Mouse (Mus musculus) lung, embryonic 15.5 days (tissue): Measurements from ENCODE around the gene Coro1b. TPM values are rescaled to one million over a fixed set of nuclear protein-coding genes. Genes with fewer than 3 reads are reported as not detected.

Experiments
- ATAC-seq: fragments of 200-750 bp; cut with Nextera tagmentation; 2 replicates; pipeline ENCODE4 v1.8.0; 2017; ENCODE audit warnings: moderate number of reproducible peaks, borderline replicate concordance; ENCODE audit not compliant: low FRiP score, low TSS enrichment; ENCODE audit errors: extremely low read depth
- H3K27ac ChIP-seq: fragments of 300-500 bp; sonication (generic); 2 replicates; pipeline ENCODE4 v1.5.1; 2015; ENCODE audit warnings: moderate library complexity, mild to moderate bottlenecking, inconsistent platforms
- H3K27me3 ChIP-seq: fragments of 300-500 bp; sonication (generic); 2 replicates; pipeline ENCODE4 v1.6.1; 2015; ENCODE audit warnings: inconsistent platforms
- H3K36me3 ChIP-seq: fragments of 300-500 bp; sonication (generic); 2 replicates; pipeline ENCODE4 v1.6.1; 2015; ENCODE audit warnings: inconsistent platforms
- H3K4me1 ChIP-seq: fragments of 300-500 bp; sonication (generic); 2 replicates; pipeline ENCODE4 v1.6.1; 2015; ENCODE audit warnings: inconsistent platforms
- H3K4me2 ChIP-seq: fragments of 300-500 bp; sonication (generic); 2 replicates; pipeline ENCODE4 v1.6.1; 2015; ENCODE audit warnings: inconsistent platforms, mild to moderate bottlenecking, moderate library complexity
- H3K4me3 ChIP-seq: fragments of 300-500 bp; sonication (generic); 2 replicates; pipeline ENCODE4 v1.5.1; 2015; ENCODE audit warnings: mild to moderate bottlenecking, inconsistent platforms
- H3K9ac ChIP-seq: fragments of 300-500 bp; sonication (generic); 2 replicates; pipeline ENCODE4 v1.6.1; 2015; ENCODE audit warnings: inconsistent platforms
- H3K9me3 ChIP-seq: fragments of 300-500 bp; sonication (generic); 2 replicates; pipeline ENCODE4 v1.6.1; 2016; ENCODE audit warnings: inconsistent platforms
- WGBS: fragments of 180-500 bp; shearing (Covaris S2); methylation state at CpG from one replicate; pipeline ENCODE4 v1.1.7; 2015; 5-methylcytosine and 5-hydroxymethylcytosine counted together
- polyA plus RNA-seq: library from polyadenylated mRNA; unstranded; fragments of >200 nt; fragmentation: Nextera tagmentation; extraction: Ambion mirVana; gene quantifications from 2 replicates; pipeline ENCODE4 v1.2.1, GENCODE M21; 2015

Gene Coro1b
- polyA plus RNA-seq, 1 experiment from 2014 or later, result 168 TPM

DNA sequence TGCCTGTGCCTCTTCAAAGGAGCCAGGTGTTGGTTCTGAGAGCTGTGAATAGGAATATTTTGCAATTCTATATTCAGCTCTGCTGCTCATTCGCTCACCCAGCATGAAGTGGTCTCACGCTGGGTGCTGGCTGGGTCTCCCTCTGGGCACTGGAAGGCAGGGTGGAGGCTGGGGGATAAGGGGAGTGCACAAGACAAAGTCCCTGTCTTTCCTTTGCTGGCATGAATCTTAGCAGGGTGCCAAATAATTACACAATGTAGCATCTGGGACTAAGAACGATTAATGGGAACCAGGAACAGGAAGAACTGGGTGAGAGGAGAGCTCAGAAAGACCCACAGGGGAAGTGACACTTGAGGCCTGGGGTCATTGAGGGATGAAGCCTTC is 1.4 kb upstream of the Coro1b start:
- Histone ChIP-seq H3K4me1 (peaks cover 16% of the 10 kb centered on the region), H3K4me3 (no peak overlapping the region), H3K9ac (no peak overlapping the region), H3K27ac (no peak overlapping the region), H3K9me3 (no peaks in the 10 kb centered on the region), H3K27me3 (no peaks in the 10 kb centered on the region), H3K4me2 (no peak overlapping the region), H3K36me3 (peaks cover 6% of the 10 kb centered on the region; the same call in 1 of the 2 replicates)
- ATAC-seq, result no peak
- 58% methylated on average over 3 of the region's 3 CpGs for WGBS

DNA sequence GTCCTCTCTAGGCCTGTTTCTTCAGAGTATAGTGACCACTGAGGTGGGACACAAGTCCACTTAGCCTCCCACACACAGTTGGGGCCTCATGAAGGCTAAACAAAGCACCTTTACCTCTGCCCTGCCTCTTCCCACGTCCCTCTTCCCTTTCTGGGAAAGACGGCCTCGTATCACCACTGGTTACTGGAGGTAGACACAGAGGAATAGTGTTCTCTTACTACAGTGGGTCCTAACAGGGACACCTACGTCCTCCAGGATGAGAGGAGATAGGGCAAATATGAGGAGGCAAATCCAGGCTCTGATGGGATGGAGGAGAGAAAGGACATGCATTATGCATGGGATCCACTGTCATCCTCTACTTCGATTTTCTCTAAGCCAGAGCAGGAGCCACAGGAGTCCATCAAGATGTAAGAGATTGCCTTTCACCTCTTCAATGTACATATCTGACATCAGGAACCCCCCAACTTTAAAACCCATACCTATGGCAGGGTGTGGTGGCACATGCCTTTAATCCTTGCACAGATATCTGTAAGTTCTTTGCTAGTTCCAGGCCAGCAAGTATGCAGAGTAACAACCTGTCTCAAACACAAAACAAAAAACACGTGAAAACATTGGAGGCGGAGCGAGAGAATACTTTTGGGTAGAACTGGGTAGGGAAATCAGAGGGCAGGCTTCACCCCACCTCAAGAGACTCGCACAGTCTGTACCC is 483 bp upstream of the Coro1b start:
- Histone ChIP-seq H3K27ac (no peak overlapping the region; the same call in 1 of the 2 replicates), H3K36me3 (peaks cover 6% of the 10 kb centered on the region; the same call in 1 of the 2 replicates), H3K4me1 (peaks cover 16% of the 10 kb centered on the region), H3K4me3 (peak overlapping the region; percentile 96), H3K4me2 (peak overlapping the region; percentile 82), H3K9ac (peak overlapping the region; percentile 93; the same call in 1 of the 2 replicates), H3K9me3 (no peaks in the 10 kb centered on the region), H3K27me3 (no peaks in the 10 kb centered on the region)
- 38% methylated on average over 9 of the region's 9 CpGs for WGBS
- ATAC-seq, result no peak; the same call in 1 of the 2 replicates

DNA sequence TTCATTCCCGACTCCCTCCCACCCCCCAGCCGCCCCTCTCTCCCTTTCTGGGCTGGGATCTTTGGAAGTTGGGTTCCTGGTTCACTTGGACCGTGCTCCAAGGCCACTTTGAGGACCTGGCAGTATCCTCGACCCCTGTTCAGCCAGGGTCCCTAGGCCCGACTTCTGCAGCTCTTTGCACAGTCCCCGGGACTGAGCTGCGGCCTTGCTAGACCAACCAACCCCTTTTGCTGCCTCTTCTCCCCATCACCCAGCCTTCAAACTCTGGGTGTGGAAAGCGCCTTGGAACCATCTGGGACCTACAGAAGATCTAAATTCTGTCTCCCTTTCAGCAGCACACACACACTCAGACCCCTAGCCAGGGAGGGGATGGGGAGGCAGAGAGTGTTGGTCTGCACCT is 400 bp downstream of the Coro1b start:
- H3K27ac ChIP-seq, result peak overlapping the region; percentile 72
- H3K4me1 ChIP-seq, result peaks cover 16% of the 10 kb centered on the region
- H3K9me3 ChIP-seq, result no peaks in the 10 kb centered on the region
- peaks cover 13% of the 10 kb centered on the region for H3K36me3 ChIP-seq
- peak overlapping the region; percentile 93 for H3K9ac ChIP-seq
- whole genome bisulfite sequencing, result 2% methylated on average over 7 of the region's 8 CpGs
- H3K27me3 ChIP-seq, result no peaks in the 10 kb centered on the region
- H3K4me2 ChIP-seq, result peak overlapping the region; percentile 82
- no peak for ATAC-seq
- H3K4me3 ChIP-seq, result peak overlapping the region; percentile 96

DNA sequence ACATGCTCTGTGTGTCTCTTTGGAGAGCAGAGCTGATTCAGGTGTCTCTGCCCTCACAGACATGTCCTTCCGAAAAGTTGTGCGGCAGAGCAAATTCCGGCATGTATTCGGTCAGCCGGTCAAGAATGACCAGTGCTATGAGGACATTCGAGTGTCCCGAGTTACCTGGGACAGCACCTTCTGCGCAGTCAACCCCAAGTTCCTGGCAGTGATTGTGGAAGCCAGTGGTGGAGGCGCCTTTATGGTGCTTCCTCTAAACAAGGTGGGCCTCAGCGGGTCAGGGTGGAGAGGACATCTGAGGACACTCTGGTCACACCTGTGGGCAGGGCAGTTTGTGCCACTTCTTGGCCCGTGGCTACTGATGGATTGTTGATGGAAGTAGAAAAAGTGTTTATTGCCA is 864 bp downstream of the Coro1b start:
- ATAC-seq, result no peak
- Histone ChIP-seq H3K4me1 (peaks cover 16% of the 10 kb centered on the region), H3K36me3 (peaks cover 14% of the 10 kb centered on the region), H3K27ac (no peak overlapping the region), H3K4me3 (peak overlapping the region; percentile 96), H3K9me3 (no peaks in the 10 kb centered on the region), H3K9ac (peak overlapping the region; percentile 93), H3K4me2 (peak overlapping the region; percentile 82), H3K27me3 (no peaks in the 10 kb centered on the region)
- WGBS, result 77% methylated on average over 11 of the region's 11 CpGs

DNA sequence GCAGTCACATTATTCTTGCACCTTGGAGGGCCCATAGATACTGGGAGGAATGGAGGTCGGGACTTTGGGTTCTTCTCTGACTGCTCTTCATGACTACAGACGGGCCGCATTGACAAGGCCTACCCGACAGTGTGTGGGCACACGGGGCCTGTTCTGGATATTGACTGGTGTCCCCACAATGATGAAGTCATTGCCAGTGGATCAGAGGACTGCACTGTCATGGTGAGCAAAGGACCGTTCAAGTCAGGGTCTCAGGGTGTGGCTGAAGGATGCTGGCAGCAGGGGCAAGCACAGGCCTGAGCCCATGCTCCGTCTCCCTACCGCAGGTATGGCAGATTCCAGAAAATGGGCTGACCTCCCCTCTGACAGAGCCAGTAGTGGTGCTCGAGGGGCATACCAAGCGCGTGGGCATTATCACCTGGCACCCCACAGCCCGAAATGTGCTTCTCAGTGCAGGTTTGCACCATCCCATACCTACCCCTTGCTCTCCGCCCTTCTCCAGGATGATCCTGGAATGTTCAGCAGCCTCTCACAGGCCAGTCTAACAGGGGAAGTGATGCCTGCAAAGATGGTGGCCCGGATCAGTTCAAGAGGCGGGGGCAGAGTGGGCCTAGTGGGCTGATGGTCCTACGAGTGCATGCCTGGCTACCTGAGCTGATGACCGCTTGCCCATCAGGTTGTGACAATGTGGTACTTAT is 1.5 kb downstream of the Coro1b start:
- WGBS, result 93% methylated on average over 17 of the region's 17 CpGs
- ATAC-seq, result no peak
- H3K9me3 ChIP-seq, result no peaks in the 10 kb centered on the region
- H3K27ac ChIP-seq, result no peak overlapping the region
- peaks cover 16% of the 10 kb centered on the region for H3K4me1 ChIP-seq
- peak overlapping the region; percentile 82 for H3K4me2 ChIP-seq
- H3K9ac ChIP-seq, result no peak overlapping the region
- peaks cover 14% of the 10 kb centered on the region for H3K36me3 ChIP-seq
- no peak overlapping the region for H3K4me3 ChIP-seq
- no peaks in the 10 kb centered on the region for H3K27me3 ChIP-seq

DNA sequence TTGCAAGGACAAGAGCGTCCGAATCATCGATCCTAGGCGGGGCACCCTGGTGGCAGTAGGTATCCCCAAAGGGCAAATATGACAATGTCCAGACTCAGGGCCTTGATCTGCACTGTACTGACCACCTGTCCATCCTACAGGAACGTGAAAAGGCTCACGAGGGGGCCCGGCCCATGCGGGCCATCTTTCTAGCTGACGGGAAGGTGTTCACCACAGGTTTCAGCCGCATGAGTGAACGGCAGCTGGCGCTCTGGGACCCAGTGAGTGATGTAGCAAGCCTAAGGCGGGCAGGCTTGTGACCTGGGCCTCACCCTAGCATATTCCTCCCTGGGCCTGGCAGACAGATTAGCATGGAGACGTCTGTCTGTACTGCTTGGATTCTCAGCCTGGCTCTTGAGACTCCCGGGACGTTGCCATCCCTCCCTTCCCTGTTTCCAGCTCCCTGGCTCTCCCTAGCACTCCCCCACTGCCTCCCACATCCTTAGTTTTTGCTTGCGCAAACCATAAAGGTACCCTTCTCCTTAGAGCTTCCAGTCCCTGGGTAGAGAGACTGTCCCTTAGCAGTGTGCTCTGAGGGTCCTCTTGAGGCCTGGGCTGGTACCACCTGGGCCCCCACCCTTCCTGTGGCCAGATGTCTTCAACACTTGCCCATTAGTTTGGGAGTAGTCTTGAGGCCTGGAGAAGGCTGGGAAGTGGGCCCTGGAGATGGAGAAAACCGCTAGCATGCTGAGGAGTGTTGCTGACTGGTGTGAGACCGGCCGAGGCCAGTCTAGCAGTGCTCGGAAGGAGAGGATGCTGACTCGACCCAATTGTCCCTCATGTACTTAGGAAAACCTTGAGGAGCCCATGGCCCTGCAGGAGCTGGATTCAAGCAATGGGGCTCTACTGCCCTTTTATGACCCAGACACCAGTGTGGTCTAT is 2.4 kb downstream of the Coro1b start:
- 81% methylated on average over 22 of the region's 22 CpGs for WGBS
- peaks cover 14% of the 10 kb centered on the region for H3K36me3 ChIP-seq
- no peak for ATAC-seq

DNA sequence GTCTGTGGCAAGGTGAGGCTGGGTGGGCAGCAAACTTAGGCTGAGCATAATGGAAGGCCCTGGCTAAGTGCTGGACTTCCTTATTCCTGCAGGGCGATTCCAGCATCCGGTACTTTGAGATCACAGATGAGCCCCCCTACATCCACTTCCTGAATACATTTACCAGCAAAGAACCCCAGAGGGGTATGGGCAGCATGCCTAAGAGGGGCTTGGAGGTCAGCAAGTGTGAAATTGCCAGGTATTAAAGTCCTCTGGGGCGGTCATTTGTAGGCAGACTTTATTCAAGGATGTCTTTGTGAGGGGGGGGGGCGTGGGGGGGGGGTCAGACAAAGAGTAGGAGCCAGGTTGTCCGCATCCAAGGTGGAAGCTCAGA is 3.1 kb downstream of the Coro1b start:
- Histone ChIP-seq H3K27me3 (no peaks in the 10 kb centered on the region), H3K36me3 (peaks cover 14% of the 10 kb centered on the region), H3K4me3 (no peak overlapping the region), H3K9me3 (no peaks in the 10 kb centered on the region), H3K27ac (no peak overlapping the region), H3K9ac (no peak overlapping the region), H3K4me2 (no peak overlapping the region), H3K4me1 (peaks cover 16% of the 10 kb centered on the region)
- ATAC-seq, result no peak
- 79% methylated on average over 5 of the region's 5 CpGs for WGBS

More for the DNA sequence above, 2.4 kb downstream of the Coro1b start:
- H3K27me3 ChIP-seq, result no peaks in the 10 kb centered on the region
- no peaks in the 10 kb centered on the region for H3K9me3 ChIP-seq
- no peak overlapping the region for H3K4me2 ChIP-seq
- peaks cover 16% of the 10 kb centered on the region for H3K4me1 ChIP-seq
- H3K4me3 ChIP-seq, result no peak overlapping the region
- H3K27ac ChIP-seq, result no peak overlapping the region
- H3K9ac ChIP-seq, result no peak overlapping the region

DNA sequence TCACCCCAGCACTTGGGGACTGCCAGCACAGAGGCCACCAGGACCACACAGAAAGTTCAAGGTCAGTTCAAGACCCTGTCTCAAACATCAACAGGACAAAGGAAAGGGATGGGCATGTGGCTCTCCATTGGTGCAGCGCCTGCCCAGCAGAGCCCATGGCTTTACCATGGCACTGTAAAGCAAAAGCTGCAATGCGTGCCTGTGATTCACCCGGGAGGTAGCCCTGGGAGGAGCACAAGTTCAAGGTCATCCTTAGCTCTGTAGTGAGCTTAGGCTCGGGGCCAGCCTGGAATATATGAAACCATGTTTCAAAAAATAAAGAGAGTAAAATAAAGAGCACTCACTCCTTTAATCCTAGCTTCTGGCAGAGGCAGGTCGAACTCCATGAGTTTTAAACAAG is 3.5 kb downstream of the Coro1b start:
- no peak for ATAC-seq
- Histone ChIP-seq H3K27ac (no peak overlapping the region), H3K27me3 (no peaks in the 10 kb centered on the region), H3K4me3 (no peak overlapping the region), H3K4me2 (no peak overlapping the region), H3K9me3 (no peaks in the 10 kb centered on the region), H3K9ac (no peak overlapping the region), H3K36me3 (peaks cover 18% of the 10 kb centered on the region), H3K4me1 (peaks cover 16% of the 10 kb centered on the region)
- 89% methylated on average over 5 of the region's 5 CpGs for WGBS

DNA sequence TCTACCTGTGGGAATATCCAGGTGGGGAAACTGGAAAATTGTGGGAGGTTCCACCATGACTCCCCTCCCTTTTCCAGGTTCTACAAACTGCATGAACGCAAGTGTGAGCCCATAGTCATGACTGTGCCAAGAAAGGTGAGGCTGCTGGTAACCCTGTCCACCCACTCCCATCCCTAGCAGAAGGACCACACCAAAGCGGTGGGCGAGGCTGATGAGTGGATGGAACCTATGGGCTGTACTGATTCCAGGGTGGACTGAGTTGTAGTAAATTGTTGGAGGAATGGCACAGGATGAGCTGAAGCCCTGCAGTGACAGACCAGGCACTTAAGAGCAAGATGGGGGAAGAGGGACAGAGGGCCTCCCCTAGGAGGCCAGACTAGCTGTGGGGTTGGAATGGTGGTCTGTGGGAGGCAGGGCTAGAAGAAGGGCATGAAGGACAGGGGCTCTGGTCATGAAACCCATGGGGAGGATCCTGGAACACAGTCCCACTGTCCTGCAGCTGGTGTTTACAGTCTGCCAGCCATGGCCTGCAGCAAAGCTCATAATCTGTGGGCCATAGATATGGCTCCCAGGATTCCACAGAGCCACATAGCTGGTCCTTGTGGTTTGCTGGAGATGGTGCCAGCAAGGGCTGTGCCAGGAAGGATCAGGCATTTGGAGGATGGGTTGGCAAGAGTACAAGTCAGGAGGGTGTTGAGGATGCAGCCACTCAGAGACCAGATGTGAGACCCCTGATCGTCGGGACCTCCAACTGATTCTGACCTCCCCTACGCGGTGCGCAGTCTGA is 4.2 kb downstream of the Coro1b start:
- WGBS, result 82% methylated on average over 8 of the region's 8 CpGs
- Histone ChIP-seq H3K27ac (no peak overlapping the region), H3K9ac (no peak overlapping the region), H3K4me1 (peaks cover 16% of the 10 kb centered on the region), H3K36me3 (peaks cover 25% of the 10 kb centered on the region), H3K4me2 (no peak overlapping the region), H3K4me3 (no peak overlapping the region), H3K27me3 (no peaks in the 10 kb centered on the region), H3K9me3 (no peaks in the 10 kb centered on the region)
- no peak for ATAC-seq

DNA sequence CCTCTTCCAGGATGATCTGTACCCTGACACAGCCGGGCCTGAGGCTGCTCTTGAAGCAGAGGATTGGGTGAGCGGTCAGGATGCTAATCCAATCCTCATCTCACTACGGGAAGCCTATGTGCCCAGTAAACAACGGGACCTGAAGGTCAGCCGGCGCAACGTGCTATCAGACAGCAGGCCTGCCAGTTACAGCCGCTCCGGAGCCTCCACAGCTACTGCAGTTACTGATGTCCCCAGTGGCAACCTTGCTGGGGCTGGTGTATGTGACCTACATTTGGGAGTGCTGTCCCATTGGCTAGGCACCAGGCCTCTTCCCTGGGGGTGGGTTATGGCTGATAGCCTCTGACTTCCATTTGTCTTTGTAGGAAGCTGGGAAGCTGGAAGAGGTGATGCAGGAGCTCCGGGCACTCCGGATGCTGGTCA is 4.8 kb downstream of the Coro1b start, which contains the start of gene Ptprcap:
TSS of gene Ptprcap (plus strand) at position 373 of the 423 bp plus-strand sequence.
- no peak within 1 kb of the TSS for H3K9ac ChIP-seq

More for the DNA sequence above, 4.8 kb downstream of the Coro1b start, which contains the start of gene Ptprcap:
- Histone ChIP-seq H3K4me2 (no peak within 1 kb of the TSS), H3K4me3 (no peak within 1 kb of the TSS), H3K27me3 (no peaks in the 10 kb centered on the region), H3K9me3 (no peaks in the 10 kb centered on the region), H3K36me3 (peaks cover 31% of the 10 kb centered on the region), H3K4me1 (peaks cover 10% of the 10 kb centered on the region), H3K27ac (no peak within 1 kb of the TSS)
- no peak for ATAC-seq
- WGBS, result 55% methylated on average over 11 of the region's 11 CpGs
